Mouse (Mus musculus): ENCODE data around the gene Chmp4b.

GRCm38 (mm10) chr2:154690959-154691358, 39.5 kb downstream of the Chmp4b start:
- TF ChIP-seq GABPA (IDR thresholded peaks at IDR 0.05; ENCODE audit: low read depth, low read length) (no peak), EP300 (IDR thresholded peaks at IDR 0.05; ENCODE audit: low read depth in 1 of 2, low read length in 2 of 2) (no peak)
